Mouse (Mus musculus) olfactory bulb, adult 2 months (tissue): ENCODE measurements around the gene D7Ertd443e. TPM values are rescaled to one million over a fixed set of nuclear protein-coding genes. Genes with fewer than 3 reads are reported as not detected.

Experiments used
- H3K27ac ChIP-seq: fragments of 200-500 bp; 2 replicates; pipeline ENCODE4 v1.5.1; 2012; ENCODE audit warnings: low read depth, low read length; ENCODE audit not compliant: insufficient read depth
- H3K4me1 ChIP-seq: fragments of 200-500 bp; 2 replicates; pipeline ENCODE4 v1.6.1; 2012; ENCODE audit warnings: low read length; ENCODE audit not compliant: control insufficient read depth, insufficient read depth
- H3K4me3 ChIP-seq: fragments of 200-500 bp; 2 replicates; pipeline ENCODE4 v1.5.1; 2012; ENCODE audit warnings: mild to moderate bottlenecking, low read depth, low read length, moderate library complexity; ENCODE audit not compliant: insufficient read depth
- CTCF ChIP-seq: fragments of 200-500 bp; IDR thresholded peaks from 2 replicates; pipeline ENCODE4 v1.5.1; 2012; ENCODE audit warnings: low read depth, mild to moderate bottlenecking, low read length, moderate library complexity; ENCODE audit not compliant: insufficient read depth
- POLR2A ChIP-seq: fragments of 200-500 bp; IDR thresholded peaks from 2 replicates; pipeline ENCODE4 v1.6.1; 2012; ENCODE audit warnings: mild to moderate bottlenecking, low read depth, low read length, moderate library complexity; ENCODE audit not compliant: insufficient read depth
- WGBS: fragments of 180-500 bp; shearing (Covaris S2); methylation state at CpG from one replicate; pipeline ENCODE4 v1.1.7; 2018; 5-methylcytosine and 5-hydroxymethylcytosine counted together
- polyA plus RNA-seq: library from polyadenylated mRNA; stranded (reverse); fragments of >200 nt; gene quantifications from 2 replicates; pipeline ENCODE4 v1.2.4, GENCODE M21; 2012; ENCODE audit warnings: low replicate concordance; ENCODE audit not compliant: missing spikeins, insufficient read depth, insufficient read length

Gene D7Ertd443e
- polyA plus RNA-seq, 1 experiment = not detected

DNA sequence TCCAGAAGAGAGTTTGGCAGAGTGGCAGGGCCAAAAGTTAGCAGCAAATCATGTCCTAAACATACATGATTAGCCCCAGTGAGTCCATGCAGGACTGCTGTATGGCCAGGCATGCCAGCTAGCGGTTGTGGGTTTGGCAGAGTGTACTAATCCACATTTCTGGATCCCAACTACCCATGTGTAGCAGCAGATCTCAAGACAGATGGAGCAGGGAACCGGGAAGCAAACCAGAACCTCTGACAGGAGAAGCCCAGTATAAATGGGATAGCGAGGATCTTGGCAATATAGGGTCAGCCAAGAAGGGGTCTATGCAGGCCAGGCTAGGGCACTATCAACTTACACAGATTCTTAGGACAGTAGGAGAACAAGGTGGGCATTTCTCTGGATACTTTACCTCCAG lies 83.4 kb downstream of the D7Ertd443e start:
- no peak for TF ChIP-seq POLR2A
- no peak for TF ChIP-seq CTCF
- no peak overlapping the region for H3K27ac ChIP-seq
- 93% methylated on average over 3 of the region's 3 CpGs for WGBS
- no peaks in the 10 kb centered on the region for H3K4me1 ChIP-seq
- H3K4me3 ChIP-seq = no peak overlapping the region

DNA sequence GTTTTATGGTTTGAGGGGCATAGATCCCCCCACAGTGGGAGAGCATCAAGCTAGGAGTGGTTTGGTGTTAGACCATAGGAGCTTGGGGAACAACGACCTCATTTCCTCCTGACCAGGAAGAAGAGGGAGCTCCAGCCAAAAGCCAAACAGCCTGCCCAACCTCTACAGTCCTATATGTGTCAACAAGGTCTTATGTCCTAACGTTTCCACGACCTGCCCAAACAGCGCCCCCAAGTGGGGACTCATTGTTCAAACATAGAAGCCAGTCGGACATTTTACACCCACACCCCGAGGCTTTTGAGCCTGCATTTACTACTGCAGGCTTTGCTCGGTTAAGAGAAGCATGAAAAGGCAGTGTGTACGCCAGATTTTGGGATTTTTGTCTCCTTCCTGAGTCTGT lies 84.2 kb downstream of the D7Ertd443e start:
- 57% methylated on average over 8 of the region's 8 CpGs for WGBS
- Histone ChIP-seq H3K4me1 (no peaks in the 10 kb centered on the region), H3K27ac (no peak overlapping the region), H3K4me3 (no peak overlapping the region)
- TF ChIP-seq POLR2A (no peak), CTCF (no peak)

DNA sequence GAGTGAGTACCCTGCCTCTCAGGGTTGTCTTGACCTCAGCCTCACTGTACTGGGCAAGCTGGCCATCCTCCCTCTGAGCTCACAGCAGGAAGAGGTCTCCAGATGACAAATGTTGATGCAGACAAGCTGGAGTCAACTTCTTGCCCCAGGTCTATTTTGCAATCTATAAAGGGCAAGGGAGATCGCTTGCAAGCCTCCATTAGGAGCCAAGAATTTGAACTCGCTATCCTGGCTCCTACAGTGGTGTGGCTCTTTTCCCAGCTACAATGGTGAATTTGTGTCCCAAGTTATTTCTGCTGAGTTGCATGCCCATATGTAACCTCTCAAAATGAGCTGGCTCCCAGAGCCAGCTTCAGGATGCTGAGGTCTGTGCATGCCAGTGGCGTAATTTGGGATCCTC lies 92.7 kb downstream of the D7Ertd443e start:
- Histone ChIP-seq H3K27ac (no peak overlapping the region), H3K4me3 (no peak overlapping the region), H3K4me1 (no peaks in the 10 kb centered on the region)
- WGBS = 91% methylated on average over 3 of the region's 3 CpGs
- TF ChIP-seq CTCF (no peak), POLR2A (no peak)

DNA sequence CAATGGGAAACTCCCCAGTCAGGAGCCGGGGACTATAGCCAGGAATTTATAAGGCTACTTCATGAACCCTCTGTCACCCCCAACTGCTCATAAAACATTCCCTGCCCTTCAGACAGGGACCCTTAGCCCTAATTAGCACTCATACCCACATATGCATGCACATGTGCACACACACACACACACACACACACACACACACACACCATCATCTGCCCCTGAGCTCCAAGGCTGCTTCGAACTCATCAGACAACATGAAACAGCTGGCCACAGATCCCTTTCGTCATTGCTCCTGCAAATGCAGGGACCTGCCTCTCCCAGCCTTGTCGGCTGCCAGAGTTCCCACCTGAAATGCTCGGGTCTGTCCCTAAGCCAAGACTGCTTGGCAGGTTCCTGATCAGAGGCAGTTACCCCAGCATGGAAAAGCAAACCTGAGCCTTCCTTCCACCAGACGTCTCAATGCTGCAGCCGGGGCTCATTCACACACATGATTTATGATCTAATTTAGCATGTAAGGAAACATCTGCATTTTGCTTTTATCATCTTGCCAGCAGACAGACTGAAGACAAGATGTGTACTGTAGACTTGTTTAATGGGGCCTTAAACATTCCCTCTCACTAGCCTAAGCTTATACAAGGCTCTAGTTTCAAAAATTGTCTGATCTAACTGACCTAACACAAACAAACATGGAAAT lies 95.7 kb downstream of the D7Ertd443e start:
- Histone ChIP-seq H3K4me1 (no peaks in the 10 kb centered on the region), H3K27ac (no peak overlapping the region), H3K4me3 (no peak overlapping the region)
- WGBS = 87% methylated on average over 7 of the region's 7 CpGs
- TF ChIP-seq CTCF (no peak), POLR2A (no peak)

DNA sequence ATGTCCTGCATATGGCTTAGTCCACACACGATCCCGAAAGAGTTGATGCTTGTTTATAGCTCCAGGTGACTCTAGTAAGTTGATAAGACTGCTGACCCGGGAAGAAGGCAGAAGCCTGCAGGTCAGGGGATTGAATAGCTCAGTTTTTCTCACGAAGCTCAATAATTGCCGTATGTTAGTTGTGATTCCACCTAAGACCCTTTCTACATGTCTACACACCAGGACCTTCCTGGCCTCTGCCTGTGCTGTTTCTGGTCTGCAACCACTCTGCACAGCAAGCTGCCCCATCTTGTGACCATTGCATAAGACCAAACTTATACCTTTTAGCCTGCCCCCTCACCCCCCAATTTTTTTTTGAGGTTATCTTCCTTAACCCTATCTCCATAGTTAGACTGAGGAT lies 96.3 kb downstream of the D7Ertd443e start:
- Histone ChIP-seq H3K4me3 (no peak overlapping the region), H3K27ac (no peak overlapping the region), H3K4me1 (no peaks in the 10 kb centered on the region)
- 96% methylated on average over 5 of the region's 5 CpGs for WGBS
- TF ChIP-seq POLR2A (no peak), CTCF (no peak)

DNA sequence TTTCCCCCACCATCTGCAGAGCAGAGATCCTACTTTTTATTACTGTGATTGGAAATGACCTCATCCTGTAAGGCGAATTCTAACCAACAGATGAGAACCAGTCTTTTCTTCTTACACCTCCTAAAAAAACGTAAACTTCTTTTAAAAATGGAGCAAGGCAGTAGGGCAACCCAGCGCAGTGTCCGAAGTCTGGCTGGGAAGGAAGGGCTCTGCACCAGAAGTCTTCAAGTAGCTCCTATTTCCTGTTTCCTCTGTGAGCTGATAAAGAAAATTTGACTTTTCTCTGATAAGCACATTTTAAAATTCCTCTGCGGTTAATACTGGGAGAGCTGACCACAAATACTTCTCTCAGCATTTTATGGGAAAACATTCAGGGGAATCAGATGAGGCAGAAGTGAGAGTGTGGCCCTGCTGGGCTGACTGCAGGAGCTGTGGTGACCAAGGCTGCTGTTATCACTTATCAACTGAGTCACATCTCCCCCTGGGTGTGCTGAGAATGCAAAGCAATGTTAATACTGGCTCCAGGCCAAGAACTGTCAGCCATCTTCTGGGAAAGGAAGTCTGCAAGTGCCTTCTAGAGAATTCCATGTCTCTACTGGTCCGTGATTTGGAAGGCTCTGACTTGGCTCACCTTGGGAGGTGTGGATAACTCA lies 97.8 kb downstream of the D7Ertd443e start:
- no peak overlapping the region for H3K4me3 ChIP-seq
- no peaks in the 10 kb centered on the region for H3K4me1 ChIP-seq
- TF ChIP-seq POLR2A (no peak), CTCF (no peak)
- WGBS = 76% methylated on average over 6 of the region's 6 CpGs
- no peak overlapping the region for H3K27ac ChIP-seq

DNA sequence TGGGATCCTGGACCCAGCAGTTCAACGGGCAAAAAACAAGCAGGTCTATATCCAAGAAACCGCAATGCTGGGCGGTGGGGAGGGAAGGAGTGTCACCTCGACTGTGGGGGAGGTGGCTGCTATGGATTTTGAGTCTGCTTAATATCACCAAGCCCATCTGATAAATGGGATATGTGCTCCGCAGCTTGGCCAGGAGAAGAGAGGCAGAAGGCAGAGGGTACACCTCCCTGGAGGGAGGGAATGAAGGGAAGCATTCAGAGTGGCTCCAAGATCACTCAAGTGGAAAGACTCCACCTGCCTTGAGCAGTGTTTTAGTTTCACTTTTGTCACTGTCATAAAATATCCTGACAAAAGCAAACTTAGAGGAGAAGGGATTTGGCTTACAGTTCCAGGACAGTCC lies 112.5 kb downstream of the D7Ertd443e start:
- TF ChIP-seq POLR2A = no peak
- 77% methylated on average over 5 of the region's 5 CpGs for WGBS
- no peaks in the 10 kb centered on the region for H3K4me1 ChIP-seq
- no peak overlapping the region for H3K4me3 ChIP-seq
- H3K27ac ChIP-seq = no peak overlapping the region

DNA sequence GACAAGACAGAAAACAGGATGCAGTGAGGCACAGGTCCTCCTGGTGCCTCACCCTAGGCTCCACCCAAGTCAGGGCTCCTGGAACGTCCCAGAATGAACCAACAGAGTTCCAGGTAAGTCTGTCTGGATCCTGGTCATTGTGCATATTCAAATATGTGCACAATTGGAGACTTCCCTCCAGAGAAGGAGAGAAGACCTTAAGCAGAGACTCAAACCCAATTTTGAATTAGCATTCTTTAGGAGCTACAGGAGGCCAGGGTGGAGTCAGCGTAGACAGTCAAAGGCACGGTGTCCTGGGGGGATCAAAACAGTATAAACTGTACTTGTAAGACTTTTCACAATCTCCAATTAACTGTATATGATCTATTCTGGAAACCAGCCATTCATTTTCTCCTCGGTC lies 113.0 kb downstream of the D7Ertd443e start:
- Histone ChIP-seq H3K4me3 (no peak overlapping the region), H3K27ac (no peak overlapping the region), H3K4me1 (no peaks in the 10 kb centered on the region)
- TF ChIP-seq CTCF (no peak), POLR2A (no peak)
- 76% methylated on average over 4 of the region's 4 CpGs for WGBS

DNA sequence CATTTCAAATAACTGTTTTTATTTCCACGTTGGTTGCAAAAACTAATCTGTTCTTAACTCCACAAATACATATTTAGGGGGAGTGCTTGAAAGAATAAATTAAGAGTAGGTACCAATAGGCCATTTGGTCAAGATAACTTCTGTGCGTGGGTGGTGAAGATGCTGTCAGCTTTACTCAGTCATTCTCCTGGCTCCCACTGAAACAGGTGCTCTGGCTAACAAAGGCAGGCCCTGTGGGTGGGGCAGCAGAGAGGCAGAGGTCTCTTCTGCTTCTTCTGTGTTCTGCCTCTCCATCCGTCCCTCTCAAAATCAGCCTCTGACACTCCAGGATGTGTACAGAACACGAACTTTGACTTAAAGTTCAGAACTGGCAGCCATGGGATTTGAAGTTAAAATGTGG lies 119.7 kb downstream of the D7Ertd443e start:
- no peak for TF ChIP-seq POLR2A
- no peak for TF ChIP-seq CTCF
- WGBS = 88% methylated on average over 4 of the region's 4 CpGs

More for the DNA sequence above, 119.7 kb downstream of the D7Ertd443e start:
- no peaks in the 10 kb centered on the region for H3K4me1 ChIP-seq
- no peak overlapping the region for H3K4me3 ChIP-seq
- H3K27ac ChIP-seq = no peak overlapping the region
